Mouse (Mus musculus) forelimb bud, embryonic 11.5 days (tissue): ENCODE results near the gene Trp53rkb.

ENCODE experiments used
- DNase-seq: peaks from one replicate; pipeline ENCODE4 v3.0.0-alpha.2; 2012; ENCODE audit warnings: low read depth, low spot score

The Trp53rkb gene

GRCm38 (mm10) chr2:166834091-166834490 is 41.8 kb downstream of the Trp53rkb start:
- no peak for DNase-seq

DNA sequence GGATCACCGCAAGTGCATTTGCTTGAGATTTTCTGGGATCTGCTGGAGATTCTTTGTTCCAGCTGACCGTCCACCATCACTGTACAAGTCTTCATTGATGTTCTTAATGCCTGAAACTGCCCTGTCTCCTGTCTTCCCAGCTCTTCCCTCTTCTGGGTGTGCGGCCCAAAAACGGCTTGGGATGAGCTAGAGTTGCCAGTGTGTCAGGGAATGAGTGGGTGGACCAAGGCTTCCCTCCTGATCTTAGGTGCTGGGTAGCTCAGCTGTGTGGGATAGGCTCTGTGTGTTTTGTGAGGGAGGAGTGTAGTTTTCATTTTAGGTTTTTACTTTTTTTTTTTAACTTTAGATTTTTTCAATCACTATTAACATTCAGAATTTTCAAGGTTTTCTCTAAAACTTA is 42.5 kb downstream of the Trp53rkb start:
- DNase-seq = no peak

DNA sequence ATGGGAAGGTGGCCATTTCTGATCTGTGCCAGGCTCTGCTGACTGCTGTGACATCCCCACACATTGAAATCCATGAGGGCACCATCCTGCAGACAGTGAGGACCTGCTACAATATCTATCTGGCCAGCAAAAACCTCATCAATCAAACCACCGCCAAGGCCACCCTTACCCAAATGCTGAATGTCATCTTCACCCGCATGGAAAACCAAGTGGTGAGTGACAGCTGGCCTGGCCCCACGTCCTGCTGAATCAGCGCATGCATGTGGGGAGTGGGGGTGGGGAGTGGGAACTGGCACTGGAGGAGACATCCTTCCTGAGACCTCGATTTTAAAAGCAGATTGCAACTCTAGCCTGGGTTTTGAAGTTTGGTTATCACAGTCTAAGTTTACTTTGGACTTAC is 43.2 kb downstream of the Trp53rkb start:
- no peak for DNase-seq

DNA sequence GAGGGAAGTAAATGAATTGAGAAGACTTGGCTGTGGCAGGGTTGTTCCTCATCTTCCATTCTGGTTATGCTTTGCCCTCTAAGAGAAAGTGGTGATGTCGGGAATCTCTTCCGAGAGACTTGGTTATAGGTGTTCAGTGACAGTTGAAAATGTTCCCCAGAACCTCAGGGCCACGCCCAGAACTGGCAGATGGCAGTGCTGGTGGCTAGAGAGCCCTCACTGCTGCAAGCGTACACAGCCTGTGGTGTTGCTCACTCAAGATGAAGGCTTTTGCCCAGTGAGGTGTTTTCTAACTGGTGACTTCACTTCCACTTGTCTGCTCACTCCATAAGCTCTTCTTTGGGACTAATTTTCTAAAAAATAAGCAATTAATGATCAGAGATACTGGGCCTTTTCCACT is 49.5 kb downstream of the Trp53rkb start:
- DNase-seq = no peak
